Mouse (Mus musculus) MEL (cell line): ENCODE data around the gene Mfsd4b3.

Experiments
- EP300 ChIP-seq, 2 experiments: IDR thresholded peaks; 2 replicates each; pipeline ENCODE4 v1.6.1; 2011; ENCODE audit warnings: improper control_type of control experiment in 2 of 2, low read length in 2 of 2, low read depth in 1 of 2, mild to moderate bottlenecking in 1 of 2
- HCFC1 ChIP-seq: IDR thresholded peaks from 2 replicates; pipeline ENCODE4 v1.6.1; 2012; ENCODE audit warnings: low read depth, mild to moderate bottlenecking, inconsistent platforms, low read length, improper control_type of control experiment, moderate library complexity
- JUND ChIP-seq: IDR thresholded peaks from 2 replicates; pipeline ENCODE4 v1.6.1; 2011; ENCODE audit warnings: low read depth, mild to moderate bottlenecking, improper control_type of control experiment, low read length
- NELFE ChIP-seq: IDR thresholded peaks from 2 replicates; pipeline ENCODE4 v1.6.1; 2011; ENCODE audit warnings: low read depth, low read length, improper control_type of control experiment
- POLR2A ChIP-seq, 2 experiments: IDR thresholded peaks; 2 replicates each; pipeline ENCODE4 v1.6.1; 2011 to 2012; ENCODE audit warnings: low read length in 2 of 2, mild to moderate bottlenecking in 2 of 2, control low read depth in 1 of 2, improper control_type of control experiment in 1 of 2, low read depth in 1 of 2, moderate library complexity in 1 of 2; ENCODE audit not compliant: control insufficient read depth in 1 of 2, insufficient read depth in 1 of 2, poor library complexity in 1 of 2
- RAD21 ChIP-seq: IDR thresholded peaks from 2 replicates; pipeline ENCODE4 v1.6.1; 2011; ENCODE audit warnings: mild to moderate bottlenecking, low read depth, low read length, improper control_type of control experiment
- TCF12 ChIP-seq: IDR thresholded peaks from 2 replicates; pipeline ENCODE4 v1.6.1; 2014; ENCODE audit warnings: low read depth, mild to moderate bottlenecking, inconsistent platforms, low read length, improper control_type of control experiment, moderate library complexity
- UBTF ChIP-seq: IDR thresholded peaks from 2 replicates; pipeline ENCODE4 v1.6.1; 2012; ENCODE audit warnings: low read depth, mild to moderate bottlenecking, inconsistent platforms, low read length, improper control_type of control experiment, moderate library complexity, borderline replicate concordance; ENCODE audit not compliant: insufficient read depth

DNA sequence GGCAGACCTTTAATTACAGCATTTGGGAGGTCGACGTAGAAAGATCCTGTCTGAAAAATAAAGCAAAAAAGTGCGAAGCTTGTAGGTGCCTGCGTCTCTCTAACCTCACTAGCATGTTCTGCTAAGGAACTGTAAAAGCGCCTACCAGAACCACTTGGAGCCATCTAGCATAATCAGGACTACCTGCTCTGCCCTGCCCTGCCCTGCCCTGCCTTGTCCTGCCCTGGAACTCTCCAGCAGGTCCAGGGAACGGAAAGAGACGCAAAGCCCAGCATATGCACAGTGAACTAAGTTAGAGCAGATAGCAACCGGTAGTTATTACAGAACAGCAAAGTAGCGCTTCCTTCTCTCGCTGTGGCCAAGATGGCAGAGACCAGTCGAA is 479 bp upstream of the Mfsd4b3 start:
- TF ChIP-seq EP300 (IDR thresholded peaks at IDR 0.05; ENCODE audit: low read depth in 1 of 2, low read length in 2 of 2) (no peak), JUND (no peak), POLR2A (IDR thresholded peaks at IDR 0.05; ENCODE audit: control insufficient read depth in 1 of 2, insufficient read depth in 1 of 2, low read depth in 1 of 2, low read length in 2 of 2, poor library complexity in 1 of 2) (no peak), NELFE (no peak), TCF12 (no peak), UBTF (no peak), RAD21 (no peak), HCFC1 (no peak)
